Mouse (Mus musculus): ENCODE measurements around the gene Bivm.

The Bivm gene

DNA sequence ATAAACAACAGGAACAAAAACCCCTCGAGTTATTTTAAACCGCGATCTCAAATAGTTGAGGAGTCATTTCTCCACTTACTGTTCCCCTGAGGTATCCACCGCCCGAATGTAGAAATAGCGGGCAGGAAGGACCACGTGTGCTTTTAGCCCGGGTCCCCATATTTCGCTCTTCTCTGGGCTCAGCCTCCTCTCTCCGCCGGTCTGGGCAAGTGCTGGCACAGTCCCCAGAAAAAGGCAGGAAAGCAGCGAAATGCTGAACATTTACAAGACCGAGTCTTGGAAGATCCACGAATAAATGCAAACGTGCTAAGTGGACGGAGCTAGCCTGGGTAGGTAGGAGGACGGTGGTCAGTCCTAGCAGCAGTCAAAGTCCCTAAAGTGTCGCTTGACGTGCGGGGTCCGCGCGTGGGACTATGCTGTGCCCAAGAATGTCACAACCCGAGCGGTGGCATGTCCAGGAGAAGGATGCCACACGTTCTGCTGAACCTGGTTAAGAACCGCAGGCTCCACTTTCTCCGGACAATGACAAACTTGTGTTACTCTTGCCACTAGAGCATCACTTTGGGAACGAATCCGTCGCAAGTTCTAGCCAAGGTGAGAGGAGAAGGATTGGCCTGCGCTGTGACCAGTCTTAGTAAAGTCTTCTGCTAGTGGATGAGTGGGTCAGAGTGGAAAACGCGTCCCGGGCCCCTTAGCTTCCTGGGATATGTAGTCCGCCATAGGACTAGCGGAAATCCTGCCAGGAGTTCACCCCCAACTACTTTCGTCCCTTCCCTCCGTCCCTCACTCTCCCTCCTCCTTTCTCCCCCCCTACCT is at the start of gene Bivm, which contains the start of gene Kdelc1:
Bivm (plus strand) TSS at position 719 of the 816 bp plus-strand sequence.
Kdelc1 (minus strand) TSS at position 570 of the 816 bp plus-strand sequence.
- peak; percentile 84 for DNase-seq (ENCODE audit: low read depth, low spot score)

DNA sequence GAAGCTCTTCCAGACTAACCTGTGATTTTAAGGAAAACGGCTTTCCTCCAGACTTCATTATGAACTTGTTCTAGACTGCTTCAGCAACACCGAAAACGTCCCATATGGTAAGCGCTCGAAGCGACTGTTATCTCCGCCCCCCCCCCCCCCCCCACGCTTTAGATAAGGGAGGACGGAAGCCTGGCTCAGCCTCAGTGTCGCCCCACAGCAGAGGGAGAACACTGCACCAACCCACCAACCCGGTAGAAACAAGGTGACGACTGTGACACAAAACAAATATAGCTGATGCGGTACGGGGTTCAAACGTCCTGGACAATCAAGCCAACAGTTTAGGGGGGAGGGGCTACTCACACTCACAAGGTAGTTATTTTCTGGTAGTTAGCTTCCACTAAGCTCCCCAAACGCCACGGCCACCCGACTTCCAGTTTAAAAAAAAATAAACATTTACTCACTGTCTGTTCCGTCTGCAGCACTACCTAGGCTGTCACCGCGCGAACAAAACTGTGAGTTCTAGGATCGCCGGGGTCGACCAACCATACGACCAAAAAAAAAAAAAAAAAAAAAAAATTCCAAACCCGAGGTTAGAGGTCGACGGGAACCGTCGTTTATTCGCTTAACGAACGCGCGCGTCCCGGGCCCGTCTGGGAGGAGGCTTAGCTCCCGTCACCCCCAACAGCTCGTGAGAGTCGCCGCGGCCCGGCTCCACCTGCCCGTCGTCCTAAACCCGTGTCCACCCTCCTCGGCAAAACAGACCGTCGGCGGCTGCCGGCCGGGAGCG is 17.1 kb upstream of the Bivm start:
- DNase-seq (ENCODE audit: low read depth, low spot score), result peak; percentile 88

DNA sequence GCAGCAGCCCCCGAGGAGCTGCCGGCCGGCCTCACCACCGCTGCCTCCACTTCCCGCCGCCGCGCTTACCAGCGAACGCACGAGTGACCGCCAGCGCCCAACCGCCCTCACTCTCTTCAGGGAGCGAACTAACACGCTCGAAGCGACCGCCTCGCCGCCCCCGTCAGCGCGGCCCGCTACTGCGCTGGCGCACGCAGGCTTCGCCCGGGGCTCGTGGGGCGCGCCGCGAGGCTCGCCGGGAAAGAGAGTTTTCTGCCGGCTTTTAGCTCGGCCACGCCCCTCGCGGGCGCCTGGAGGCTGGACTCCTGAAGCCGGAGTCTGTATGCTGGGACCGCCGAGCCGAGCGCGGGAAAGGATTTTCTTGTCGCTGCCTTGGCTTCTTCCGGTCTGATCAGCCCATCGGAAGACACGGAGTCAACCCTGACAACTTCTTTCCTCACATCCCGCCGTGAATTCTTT is 16.5 kb upstream of the Bivm start, which contains the start of gene Tex30:
Tex30 (minus strand) TSS at position 183 of the 459 bp plus-strand sequence.
- DNase-seq (ENCODE audit: low read depth, low spot score), result peak; percentile 95

DNA sequence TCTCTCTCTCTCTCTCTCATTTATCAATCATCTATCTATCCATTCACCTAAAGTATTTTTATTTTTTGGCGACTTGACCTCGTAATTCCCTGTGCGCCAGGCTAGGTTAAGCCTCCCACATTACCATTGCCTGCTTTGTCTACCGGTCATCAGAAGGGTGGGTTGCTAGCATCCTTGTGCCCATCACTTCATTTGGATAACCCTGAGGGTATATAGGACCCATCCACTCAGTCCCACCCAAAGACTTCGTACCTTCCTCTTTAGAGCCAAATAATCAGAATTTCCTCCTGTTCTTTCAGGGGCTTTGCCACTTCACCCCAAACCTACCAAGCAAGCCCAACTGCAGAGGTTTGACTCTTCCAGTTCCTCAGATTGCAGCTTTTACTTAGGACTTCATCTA is 15.8 kb upstream of the Bivm start:
- peak; percentile 8 for DNase-seq (ENCODE audit: low read depth, low spot score)

GRCm38 (mm10) chr1:44117571-44117970 is 1.2 kb upstream of the Bivm start:
- DNase-seq (ENCODE audit: low read depth, low spot score), result no peak

DNA sequence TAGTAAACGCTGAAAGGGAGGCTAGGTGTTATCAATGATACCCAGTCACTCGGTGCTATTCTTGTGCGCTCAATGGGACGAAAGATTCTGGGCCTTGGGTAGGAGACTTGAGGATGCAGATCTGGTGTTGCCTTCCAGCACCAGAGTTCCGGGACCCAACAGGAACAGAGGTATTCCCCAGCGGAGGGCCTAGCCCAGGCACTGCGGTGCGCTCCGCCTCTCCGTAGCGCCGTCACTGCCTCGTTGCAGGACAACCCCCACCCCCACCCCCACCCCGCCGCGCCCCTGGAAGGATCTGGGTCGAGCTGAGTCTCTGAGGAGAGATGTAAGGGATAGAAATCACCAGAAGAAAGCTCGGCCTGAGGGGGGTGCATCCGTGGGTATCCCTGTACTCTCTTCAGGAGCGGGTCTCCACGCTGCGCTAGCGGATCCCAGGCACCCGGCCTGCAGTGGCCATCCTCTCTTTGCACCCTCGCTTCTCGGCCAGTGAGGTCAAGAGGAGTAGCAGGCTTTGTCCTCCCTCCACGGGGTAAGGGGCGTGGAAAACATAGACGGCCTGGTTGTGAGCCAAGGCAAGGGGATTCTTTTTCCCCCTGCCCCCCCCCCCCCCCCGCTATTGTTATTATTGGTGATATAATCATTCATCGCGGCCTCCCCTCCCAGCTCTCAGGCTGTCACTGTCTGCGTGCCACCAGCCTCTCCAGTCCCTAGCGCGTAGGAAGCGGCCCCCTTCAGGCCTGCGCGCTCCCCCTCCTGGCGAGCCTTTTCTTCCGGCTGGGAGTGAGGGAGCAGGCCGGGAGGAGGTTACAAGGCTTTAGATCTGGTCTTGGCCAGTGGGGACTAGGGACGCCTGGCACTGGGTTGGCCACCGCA is 680 bp downstream of the Bivm start:
- DNase-seq (ENCODE audit: low read depth, low spot score), result peak; percentile 67

DNA sequence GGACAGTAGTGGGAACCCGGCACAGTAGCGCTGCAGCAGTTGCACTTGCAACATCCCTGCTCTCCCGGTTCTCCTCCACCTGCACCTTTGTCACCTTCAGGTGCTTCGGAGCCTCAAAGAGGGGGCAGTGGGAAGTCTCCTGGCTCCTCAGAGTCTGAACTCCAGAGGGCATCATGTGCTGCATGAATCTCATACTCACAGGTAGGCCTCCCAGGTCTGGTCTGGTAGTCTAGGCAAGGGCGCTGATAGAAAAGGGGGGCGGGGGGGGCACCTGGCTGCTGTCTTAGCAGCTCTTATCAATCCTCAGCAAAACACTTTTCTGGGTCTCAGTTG is 1.3 kb downstream of the Bivm start:
- no peak for DNase-seq (ENCODE audit: low read depth, low spot score)

DNA sequence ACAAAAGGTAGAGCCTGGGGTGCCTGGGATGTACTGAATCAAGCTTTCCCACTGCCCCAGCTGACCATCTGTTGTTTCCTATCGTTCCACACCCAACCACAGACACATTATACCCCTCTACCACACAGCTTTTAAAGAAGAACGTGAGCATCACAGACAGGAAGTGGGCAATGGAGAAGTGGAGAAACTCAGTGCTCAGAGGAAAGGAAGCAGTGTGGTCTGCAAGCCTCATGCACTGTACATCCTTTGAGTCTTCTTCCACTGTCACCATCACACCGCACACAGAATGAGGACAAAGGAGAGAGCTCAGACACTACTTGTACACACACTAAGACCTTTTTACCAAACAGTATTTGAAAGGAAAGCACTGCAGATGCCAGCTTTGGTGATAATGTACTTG is 3.5 kb downstream of the Bivm start:
- DNase-seq (ENCODE audit: low read depth, low spot score), result peak; percentile 66

DNA sequence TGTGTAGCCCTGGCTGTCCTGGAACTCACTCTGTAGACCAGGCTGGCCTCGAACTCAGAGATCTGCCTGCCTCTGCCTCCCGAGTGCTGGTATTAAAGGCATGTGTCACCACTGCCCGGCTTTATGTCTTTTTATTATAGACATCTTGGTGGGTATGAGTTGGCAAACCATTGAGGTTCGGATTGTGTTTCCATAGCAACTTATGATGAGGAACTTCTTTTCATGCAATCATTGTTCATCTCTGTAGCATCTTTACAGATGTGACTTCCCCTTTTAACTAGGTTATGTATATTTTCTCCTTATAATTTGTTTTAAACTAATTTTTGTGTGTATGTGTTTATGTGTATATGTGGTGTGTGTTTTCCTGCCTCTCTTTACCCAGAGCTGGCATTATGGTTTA is 6.8 kb downstream of the Bivm start:
- DNase-seq (ENCODE audit: low read depth, low spot score), result no peak

DNA sequence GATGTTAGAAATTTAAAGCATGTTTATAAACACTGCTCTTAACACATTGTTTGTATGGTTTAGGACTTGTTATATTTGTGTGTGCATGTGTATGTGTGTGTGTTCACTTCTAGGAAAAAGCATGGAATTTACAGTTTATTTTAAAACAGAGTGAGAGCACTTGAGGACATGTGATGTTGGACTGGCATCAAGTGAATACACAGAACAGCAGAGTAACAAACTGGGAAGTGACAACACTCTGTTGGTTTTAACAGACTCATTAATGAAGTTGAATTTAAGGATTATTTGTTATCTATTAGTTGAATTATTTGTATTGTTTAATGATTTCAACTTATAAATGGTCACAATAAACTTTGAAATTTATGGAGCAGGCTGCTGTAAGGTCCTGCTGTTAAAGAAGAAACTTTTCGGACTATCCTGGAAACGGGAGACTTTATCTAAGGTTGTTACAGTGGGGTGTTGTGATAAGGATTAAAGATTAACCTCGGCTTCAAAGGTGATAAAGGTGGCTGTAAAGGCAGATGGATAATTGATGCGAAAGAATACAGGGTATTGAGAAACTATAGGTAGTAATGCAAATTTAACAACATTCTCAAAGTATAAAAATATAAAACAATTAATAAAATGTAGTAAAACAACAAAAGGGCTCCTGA is 11.3 kb downstream of the Bivm start:
- no peak for DNase-seq (ENCODE audit: low read depth, low spot score)

GRCm38 (mm10) chr1:44140232-44140631 is 21.5 kb downstream of the Bivm start:
- no peak for DNase-seq (ENCODE audit: low read depth, low spot score)

GRCm38 (mm10) chr1:44142747-44143146 is 24.0 kb downstream of the Bivm start:
- DNase-seq (ENCODE audit: low read depth, low spot score), result no peak

- DNase-seq (ENCODE audit: low read depth, low spot score), result peak; percentile 91
Observed at GRCm38 (mm10) chr1:44147563-44148381, 29.0 kb downstream of the Bivm start, which contains the start of gene Ercc5. Gene Ercc5 (plus strand): TSS chr1:44147744.

- DNase-seq (ENCODE audit: low read depth, low spot score), result peak; percentile 26
Observed at GRCm38 (mm10) chr1:44148706-44149105, 29.9 kb downstream of the Bivm start.

DNA sequence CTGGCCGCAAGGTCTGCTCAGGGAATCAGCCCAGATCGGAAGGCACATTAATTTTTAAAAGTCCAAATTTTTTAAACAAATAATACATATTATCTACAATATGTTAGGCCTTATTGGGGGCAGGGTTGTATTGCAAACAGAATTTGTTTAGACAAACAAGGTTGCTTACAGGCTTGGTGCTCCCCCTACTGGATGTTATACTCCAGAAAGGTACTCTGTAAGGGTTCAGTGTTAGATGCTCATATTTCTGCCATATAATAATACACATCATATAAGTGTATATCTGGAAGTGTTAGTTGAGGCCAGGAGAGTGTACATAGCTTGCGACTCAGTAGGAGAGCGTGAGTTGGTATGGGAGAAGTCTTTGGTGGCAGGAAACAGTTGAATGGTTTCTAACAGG is 36.5 kb downstream of the Bivm start:
- DNase-seq (ENCODE audit: low read depth, low spot score), result peak; percentile 51

DNA sequence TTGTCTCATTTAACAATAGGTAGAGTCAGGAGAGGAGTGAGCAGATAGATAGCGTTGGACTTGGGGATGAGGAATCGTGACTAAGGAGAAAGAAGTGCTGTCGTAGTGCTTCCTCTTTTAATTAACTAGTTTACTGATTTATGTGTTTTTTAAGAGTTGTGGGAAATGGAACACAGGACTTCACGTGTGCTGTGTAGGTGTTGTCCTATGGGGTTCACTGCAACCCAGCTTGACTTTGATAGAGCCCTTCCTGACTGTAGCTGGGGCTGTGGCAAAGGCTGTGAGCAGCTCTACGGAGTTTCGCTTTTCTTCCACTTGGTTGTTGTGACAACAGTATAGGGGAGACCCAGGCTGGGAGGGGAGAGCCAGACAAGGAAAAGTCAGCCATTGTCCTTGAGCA is 39.6 kb downstream of the Bivm start:
- DNase-seq (ENCODE audit: low read depth, low spot score), result no peak

DNA sequence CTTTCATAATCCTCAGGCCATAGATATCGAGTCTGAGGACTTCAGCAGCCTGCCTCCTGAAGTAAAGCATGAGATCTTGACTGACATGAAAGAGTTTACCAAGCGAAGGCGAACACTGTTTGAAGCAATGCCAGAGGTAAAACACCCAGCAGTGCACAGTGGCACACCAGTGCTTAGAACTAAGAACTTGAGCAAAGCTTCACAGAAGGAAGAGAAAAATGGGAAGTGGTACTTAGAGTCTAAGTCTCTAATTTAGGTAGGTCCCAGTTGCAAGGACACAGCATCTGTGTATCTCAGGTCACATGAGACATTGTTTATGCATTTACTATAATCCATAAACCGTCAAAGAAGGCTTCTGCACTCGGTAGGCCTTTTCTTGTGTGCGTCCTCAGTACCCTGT is 43.1 kb downstream of the Bivm start:
- no peak for DNase-seq (ENCODE audit: low read depth, low spot score)

DNA sequence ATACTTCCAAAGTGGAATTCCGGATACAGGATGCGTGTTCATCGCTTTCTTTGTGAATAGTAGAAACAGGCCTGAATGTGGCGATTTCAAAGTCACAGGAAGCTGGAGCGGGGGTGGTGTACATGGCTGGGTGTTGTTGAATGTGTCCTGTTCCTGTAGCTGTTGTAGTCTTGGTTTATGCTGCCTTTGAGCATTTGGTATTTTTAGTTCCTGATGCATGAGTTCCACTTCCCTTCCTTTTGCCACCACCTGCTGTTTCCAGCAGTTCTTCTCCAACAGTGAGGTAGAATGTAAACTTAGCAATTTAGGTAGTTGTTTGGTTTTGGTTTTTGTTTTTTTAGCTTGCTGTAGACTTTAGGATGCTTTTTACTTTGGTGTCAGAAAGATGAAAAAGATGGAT is 43.6 kb downstream of the Bivm start:
- no peak for DNase-seq (ENCODE audit: low read depth, low spot score)

DNA sequence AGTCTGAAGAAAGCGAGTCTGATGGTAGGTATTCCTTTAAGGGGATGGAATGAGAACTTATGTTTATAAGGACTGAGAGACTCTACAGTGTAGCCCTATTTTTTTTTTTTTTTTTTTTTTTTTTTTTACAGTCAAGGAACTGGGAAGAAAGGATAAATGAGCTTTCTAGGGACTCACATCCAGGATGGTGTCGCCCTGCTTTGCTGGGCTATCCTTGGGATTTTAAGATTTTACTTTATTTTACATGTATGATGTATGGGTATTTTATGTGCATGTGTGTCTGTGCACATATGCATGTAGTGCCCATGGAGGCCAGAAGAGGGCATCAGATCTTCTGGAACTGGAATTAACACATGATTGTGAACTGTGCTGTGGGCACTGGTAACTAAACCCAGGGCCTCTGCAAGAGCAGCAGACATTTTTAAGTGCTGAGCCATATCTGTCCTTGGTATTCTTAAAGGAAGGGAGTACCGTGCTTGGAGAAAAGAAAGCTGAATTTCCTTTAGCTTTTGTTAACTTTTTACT is 49.2 kb downstream of the Bivm start:
- DNase-seq (ENCODE audit: low read depth, low spot score), result peak; percentile 12

GRCm38 (mm10) chr1:44172656-44173055 is 53.9 kb downstream of the Bivm start:
- DNase-seq (ENCODE audit: low read depth, low spot score), result no peak
